Mouse (Mus musculus) heart, adult 8-10 months (tissue): ENCODE results near the gene Lpcat3. TPM values are rescaled to one million over a fixed set of nuclear protein-coding genes. Genes with fewer than 3 reads are reported as not detected.
"Not testable (repeated sequence)": the region's sequence is repeated elsewhere in the genome, so short reads cannot be mapped to it uniquely, and the experiment has no call there.

Experiments used
- DNase-seq: peaks from one replicate; pipeline ENCODE4 v3.0.0; 2022; ENCODE audit warnings: low spot score
- total RNA-seq, 4 experiments: library from RNA; stranded (reverse); gene quantifications; 2 replicates each; pipeline ENCODE4 v1.2.4; 2022

Lpcat3 gene
- total RNA-seq = 10 to 100 TPM; 38.8 to 39.9 (median 39.1) TPM

- DNase-seq = peak; percentile 96
Measured at GRCm38 (mm10) chr6:124662477-124663423, at the start of gene Lpcat3. Lpcat3 (plus strand) TSS chr6:124663027.

- DNase-seq = no peak
Measured at GRCm38 (mm10) chr6:124625612-124626011, 37.2 kb upstream of the Lpcat3 start.

- not testable (repeated sequence) for DNase-seq
Measured at GRCm38 (mm10) chr6:124626184-124626583, 36.6 kb upstream of the Lpcat3 start.

- no peak for DNase-seq
Measured at GRCm38 (mm10) chr6:124630763-124631162, 32.1 kb upstream of the Lpcat3 start.

- DNase-seq = not testable (repeated sequence)
Measured at GRCm38 (mm10) chr6:124635985-124636384, 26.8 kb upstream of the Lpcat3 start, which contains the start of gene C1s2. C1s2 (minus strand) TSS chr6:124636085.

GRCm38 (mm10) chr6:124636858-124637460 lies 25.9 kb upstream of the Lpcat3 start:
- DNase-seq = not testable (repeated sequence)

- DNase-seq = no peak
Measured at GRCm38 (mm10) chr6:124640041-124640440, 22.8 kb upstream of the Lpcat3 start.

GRCm38 (mm10) chr6:124640997-124641396 lies 21.8 kb upstream of the Lpcat3 start:
- DNase-seq = peak; percentile 71

- no peak for DNase-seq
Measured at GRCm38 (mm10) chr6:124646394-124646793, 16.4 kb upstream of the Lpcat3 start.

GRCm38 (mm10) chr6:124655893-124656292 lies 6.9 kb upstream of the Lpcat3 start:
- no peak for DNase-seq

GRCm38 (mm10) chr6:124658067-124658466 lies 4.8 kb upstream of the Lpcat3 start:
- no peak for DNase-seq

- no peak for DNase-seq
Measured at GRCm38 (mm10) chr6:124661156-124661806, 1.5 kb upstream of the Lpcat3 start.

- no peak for DNase-seq
Measured at GRCm38 (mm10) chr6:124661995-124662394, 832 bp upstream of the Lpcat3 start.

- DNase-seq = peak; percentile 19
Measured at GRCm38 (mm10) chr6:124663424-124663795, 583 bp downstream of the Lpcat3 start.

GRCm38 (mm10) chr6:124664256-124664655 lies 1.4 kb downstream of the Lpcat3 start:
- DNase-seq = no peak

GRCm38 (mm10) chr6:124665011-124665410 lies 2.2 kb downstream of the Lpcat3 start:
- no peak for DNase-seq

GRCm38 (mm10) chr6:124669234-124669859 lies 6.5 kb downstream of the Lpcat3 start:
- DNase-seq = no peak

- no peak for DNase-seq
Measured at GRCm38 (mm10) chr6:124670281-124670900, 7.6 kb downstream of the Lpcat3 start.

- DNase-seq = no peak
Measured at GRCm38 (mm10) chr6:124672100-124672499, 9.3 kb downstream of the Lpcat3 start.

- DNase-seq = peak; percentile 33
Measured at GRCm38 (mm10) chr6:124673619-124674018, 10.8 kb downstream of the Lpcat3 start.

- DNase-seq = no peak
Measured at GRCm38 (mm10) chr6:124674591-124674990, 11.8 kb downstream of the Lpcat3 start.
